Mouse (Mus musculus) T-helper 2 cell (primary cell): ENCODE measurements at regions not wholly inside any gene's neighbourhood (a gene's known extent, or its start where the extent isn't known, plus 50 kb on each side); places are given as distances from the start of the nearest gene placed in this dataset.

Source experiments
- in situ Hi-C: fragments of 300-600 bp; cut with MboI, MseI; formaldehyde crosslinking; loops from one replicate; pipeline ENCODE4 v1.15.1; 2025; ENCODE audit warnings: high pct_unique_total_duplicates

DNA sequence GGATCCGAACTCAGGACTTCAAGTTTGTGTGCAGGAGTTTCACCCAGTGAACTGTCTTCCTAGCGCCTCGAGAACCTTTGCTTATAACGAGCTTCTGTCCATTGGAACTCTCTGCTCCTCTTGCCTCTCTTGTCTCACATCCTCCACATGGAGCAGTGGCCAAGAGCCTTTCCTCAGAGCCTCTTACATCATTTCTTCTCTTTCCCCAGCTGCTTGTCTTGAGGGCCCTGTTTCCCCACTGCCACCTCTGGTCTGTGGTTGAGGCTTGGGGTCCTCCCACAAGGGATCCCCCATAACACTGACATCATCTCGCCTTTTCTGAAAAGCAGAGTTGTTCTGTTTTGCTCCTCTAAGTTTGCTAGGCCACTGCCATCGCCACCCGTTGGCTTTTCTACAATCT is 51.9 kb upstream of the Dars start:
- in situ Hi-C loops = loop anchor here (5.0 kb wide), 1 partner anchor 73 kb away; no protein-coding TSS in a partner anchor
